Mouse (Mus musculus): Measurements from ENCODE around the gene Amer1.

Amer1 gene

GRCm38 (mm10) chrX:95444776-95445111, at the start of gene Amer1:
TSS of gene Amer1 (minus strand) at chrX:95444872.
- DNase-seq, result peak; percentile 93

GRCm38 (mm10) chrX:95457166-95457565, 12.5 kb upstream of the Amer1 start:
- no peak for DNase-seq

DNA sequence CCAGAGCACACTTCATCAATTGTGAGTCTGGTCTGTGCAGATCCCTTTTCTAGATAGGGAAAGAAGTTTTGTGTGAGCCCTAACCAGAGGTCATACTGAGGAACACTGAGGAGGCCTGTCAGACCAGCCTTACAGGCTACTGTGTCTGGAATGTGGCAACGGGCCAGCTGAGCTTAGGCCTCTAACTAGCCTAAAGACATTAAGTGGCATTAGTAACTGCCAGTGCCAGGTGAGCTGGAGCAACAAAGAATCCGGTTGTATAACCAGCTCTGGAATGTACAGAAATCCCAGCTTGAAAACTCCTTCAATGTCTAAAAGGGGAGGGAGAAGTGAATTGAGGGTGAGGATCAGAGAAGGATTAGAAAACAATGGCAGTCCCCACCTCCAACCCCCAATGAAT, 1.2 kb upstream of the Amer1 start:
- no peak for DNase-seq

- no peak for DNase-seq
Measured at GRCm38 (mm10) chrX:95445141-95445540, 469 bp upstream of the Amer1 start.

- peak; percentile 56 for DNase-seq
Measured at GRCm38 (mm10) chrX:95443898-95444775, 535 bp downstream of the Amer1 start.

DNA sequence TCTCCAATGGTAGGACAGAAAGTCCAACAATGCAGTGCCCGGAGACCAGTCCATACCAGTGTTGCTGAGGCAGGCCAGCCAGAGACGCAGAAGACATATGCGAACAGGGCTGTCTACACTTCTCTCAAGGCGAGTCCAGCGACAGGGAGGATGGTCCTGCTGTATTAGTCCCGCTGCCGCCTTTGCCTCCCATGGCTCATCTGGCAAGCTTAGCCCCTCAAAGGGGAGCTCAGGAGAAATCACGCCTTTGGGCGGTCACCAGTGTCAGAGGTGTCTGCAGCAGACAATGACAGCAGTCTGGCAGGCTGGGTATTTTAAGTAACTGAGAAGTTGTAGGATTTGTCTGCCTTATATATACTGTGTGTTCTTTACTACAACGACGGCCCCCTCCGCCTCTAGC, 1.3 kb downstream of the Amer1 start:
- DNase-seq, result no peak

GRCm38 (mm10) chrX:95442261-95442660, 2.4 kb downstream of the Amer1 start:
- DNase-seq, result no peak

GRCm38 (mm10) chrX:95441290-95441689, 3.4 kb downstream of the Amer1 start:
- DNase-seq, result no peak

- no peak for DNase-seq
Measured at GRCm38 (mm10) chrX:95438491-95438890, 6.2 kb downstream of the Amer1 start.

DNA sequence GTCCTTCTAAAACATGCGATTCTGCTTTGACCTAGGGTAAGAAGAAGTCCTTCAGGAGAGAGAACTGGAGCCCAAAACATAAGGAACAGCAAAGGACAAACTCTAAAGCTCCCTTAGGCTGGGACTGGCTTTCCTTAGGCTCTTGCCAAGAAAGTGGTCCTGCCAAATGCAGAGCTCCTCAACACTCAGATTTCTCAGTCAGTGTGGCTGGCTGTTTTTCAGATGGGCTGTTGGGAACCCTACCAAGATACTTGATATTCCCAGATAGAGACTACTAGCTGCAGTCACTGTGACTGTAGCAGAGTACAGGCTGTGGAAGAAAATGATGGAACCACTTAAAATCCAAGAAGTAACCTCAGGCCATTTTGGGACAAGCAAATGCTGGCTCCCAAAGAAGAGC, 7.4 kb downstream of the Amer1 start:
- no peak for DNase-seq

DNA sequence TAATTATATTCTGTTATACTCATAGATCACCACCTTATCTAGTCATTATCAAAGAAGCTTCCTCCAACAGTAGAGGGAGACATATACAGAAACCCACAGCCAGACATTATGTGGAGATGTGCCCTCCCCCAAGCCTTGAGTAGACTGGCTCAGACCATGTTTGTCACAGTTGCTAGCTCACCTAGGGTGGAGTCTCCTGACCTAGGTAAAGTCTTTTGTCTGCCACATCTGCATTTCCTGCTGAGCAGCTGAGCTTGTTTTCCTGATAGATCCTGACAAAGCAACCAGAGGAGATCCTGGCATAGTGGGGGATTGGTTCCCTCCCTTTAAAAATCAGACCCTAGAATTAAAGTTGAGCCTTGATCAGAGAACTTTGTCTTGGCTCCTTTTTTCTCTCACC, 71.6 kb downstream of the Amer1 start:
- DNase-seq, result no peak

Measured in thymus, postnatal 25 days (tissue).